Mouse (Mus musculus) ZHBTc4 (cell line): ENCODE measurements around the gene Dst.

Experiments used
- DNase-seq: peaks from one replicate; pipeline ENCODE4 v3.0.0-alpha.2; 2011; ENCODE audit warnings: low read depth, low spot score

The Dst gene

DNA sequence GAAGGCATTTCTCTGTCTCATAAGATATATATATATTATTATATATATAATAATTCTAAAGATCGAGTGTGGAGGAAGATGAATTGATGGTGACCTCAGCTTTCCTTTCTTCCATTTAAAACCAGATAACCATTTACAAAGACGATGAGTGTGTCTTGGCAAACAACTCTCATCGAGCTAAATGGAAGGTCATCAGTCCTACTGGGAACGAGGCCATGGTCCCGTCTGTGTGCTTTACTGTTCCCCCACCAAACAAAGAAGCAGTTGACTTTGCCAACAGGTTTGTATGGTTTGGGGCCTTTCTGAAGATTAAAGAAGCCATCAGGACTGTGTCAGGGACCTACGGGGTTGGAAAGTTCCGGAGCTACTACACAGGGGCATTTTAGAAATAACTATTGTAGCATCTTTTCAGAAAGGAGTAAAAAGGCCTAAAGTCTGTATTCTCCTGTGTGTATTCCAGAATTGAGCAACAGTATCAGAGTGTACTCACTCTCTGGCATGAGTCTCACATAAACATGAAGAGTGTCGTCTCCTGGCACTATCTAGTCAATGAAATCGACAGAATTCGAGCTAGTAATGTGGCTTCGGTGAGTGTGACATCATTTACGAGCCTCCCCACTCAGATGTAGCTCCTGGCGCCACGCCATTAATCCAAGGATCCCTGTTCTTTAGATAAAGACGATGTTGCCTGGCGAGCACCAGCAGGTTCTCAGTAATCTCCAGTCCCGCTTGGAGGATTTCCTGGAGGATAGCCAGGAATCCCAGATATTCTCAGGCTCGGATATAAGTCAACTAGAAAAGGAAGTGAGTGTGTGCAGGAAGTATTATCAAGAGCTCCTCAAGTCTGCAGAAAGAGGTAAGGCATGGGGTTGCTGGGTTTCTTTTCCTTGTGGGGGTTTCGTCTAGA lies 259.4 kb downstream of the Dst start:
- no peak for DNase-seq

DNA sequence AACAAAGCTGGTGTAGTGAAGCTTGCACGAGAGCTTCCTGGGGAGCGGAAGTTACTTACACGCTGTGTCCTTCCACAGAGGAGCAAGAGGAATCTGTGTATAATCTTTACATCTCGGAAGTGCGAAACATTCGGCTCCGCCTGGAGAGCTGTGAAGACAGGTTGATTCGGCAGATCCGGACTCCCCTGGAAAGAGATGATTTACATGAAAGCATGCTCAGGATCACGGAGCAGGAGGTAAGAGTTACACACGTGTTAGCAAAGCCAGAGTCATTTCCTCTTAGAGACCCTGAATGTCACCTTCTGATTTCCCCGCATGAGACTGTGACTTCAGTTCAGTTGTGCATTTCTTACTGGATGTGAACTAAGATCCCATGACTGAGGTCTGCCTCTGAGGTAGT lies 261.1 kb downstream of the Dst start:
- DNase-seq: no peak

DNA sequence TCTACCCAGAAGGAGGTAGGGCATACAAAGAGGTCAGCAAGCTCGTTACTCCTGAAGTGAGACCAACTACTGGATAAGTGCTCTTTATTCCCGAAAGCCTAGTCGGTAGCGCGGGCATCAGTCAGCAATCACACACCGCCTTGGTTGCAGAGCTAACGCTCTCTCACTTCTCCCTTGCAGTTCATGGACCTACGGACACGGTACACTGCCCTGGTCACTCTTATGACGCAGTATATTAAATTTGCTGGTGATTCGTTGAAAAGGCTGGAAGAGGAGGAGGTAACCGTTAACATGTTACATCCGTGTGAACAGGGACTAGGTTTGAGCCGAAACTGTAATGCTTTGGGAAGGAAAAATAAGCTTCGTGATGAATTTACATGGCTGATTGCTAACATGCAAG lies 266.5 kb downstream of the Dst start:
- no peak for DNase-seq

- peak; percentile 40 for DNase-seq
Measured at GRCm38 (mm10) chr1:34174961-34175360, 266.9 kb downstream of the Dst start.

GRCm38 (mm10) chr1:34178022-34178727 lies 270.1 kb downstream of the Dst start:
- peak; percentile 57 for DNase-seq

DNA sequence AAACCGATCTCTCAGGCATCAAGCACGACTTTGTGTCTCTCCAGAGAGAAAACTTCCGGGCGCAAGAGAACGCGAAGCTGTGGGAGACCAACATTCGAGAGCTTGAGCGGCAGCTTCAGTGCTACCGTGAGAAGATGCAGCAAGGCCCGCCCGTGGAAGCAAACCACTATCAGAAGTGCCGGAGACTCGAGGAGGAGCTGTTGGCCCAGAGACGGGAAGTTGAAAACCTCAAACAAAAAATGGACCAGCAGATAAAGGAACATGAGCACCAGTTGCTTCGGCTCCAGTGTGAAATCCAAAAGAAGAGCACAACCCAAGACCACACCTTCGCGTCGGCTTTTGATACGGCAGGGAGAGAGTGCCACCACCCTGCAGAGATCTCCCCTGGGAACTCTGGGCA lies 271.7 kb downstream of the Dst start:
- DNase-seq: no peak

DNA sequence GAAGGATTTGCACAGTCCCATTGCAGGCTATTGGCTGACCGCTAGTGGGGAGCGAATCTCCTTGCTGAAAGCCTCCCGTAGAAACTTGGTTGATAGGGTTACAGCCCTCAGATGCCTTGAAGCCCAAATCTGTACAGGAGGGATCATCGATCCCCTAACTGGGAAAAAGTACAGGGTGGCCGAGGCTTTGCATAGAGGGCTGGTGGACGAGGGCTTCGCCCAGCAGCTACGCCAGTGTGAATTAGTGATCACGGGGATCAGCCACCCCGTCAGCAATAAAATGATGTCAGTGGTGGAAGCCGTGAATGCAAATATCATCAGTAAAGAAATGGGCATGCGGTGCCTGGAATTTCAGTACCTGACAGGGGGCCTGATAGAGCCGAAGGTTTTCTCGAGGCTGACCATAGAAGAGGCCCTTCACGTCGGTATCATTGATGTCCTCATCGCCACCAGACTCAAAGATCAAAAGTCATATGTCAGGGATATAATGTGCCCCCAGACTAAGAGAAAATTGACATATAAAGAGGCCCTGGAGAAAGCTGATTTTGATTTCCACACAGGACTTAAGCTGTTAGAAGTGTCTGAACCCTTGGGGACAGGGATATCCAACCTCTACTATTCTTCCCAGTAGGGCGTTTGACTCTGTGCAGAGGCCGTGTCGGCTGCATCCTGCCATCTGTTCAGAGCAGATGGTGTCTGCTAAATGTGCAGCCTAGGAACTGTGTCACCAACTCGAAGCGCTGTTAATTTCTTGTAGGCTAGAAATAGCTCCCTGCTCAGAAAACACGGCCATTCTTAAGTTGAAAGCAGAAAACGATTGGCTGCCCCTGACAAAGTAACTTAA lies 274.6 kb downstream of the Dst start:
- no peak for DNase-seq

- DNase-seq: no peak
Measured at GRCm38 (mm10) chr1:34183250-34183926, 275.4 kb downstream of the Dst start.

DNA sequence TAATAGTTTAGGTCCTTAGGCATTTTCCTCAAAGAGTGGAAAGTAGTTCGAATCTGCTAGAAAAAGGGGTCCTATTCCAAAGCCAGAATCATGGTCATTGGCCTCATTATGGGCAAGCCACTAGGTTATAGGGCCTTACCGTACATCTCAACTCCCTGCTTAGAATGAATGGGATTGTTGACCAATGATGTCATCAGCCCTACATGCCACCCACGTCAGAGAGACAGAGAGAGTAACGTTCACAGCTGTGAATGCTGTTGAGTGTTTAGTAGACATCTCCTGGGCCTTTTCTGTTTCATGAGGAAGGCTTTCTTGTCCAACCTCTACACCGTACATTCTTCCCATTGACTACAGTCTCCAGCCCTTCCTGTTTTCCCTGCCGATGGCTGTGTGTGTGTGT lies 276.2 kb downstream of the Dst start:
- DNase-seq: no peak

GRCm38 (mm10) chr1:34186033-34186432 lies 278.0 kb downstream of the Dst start:
- no peak for DNase-seq

DNA sequence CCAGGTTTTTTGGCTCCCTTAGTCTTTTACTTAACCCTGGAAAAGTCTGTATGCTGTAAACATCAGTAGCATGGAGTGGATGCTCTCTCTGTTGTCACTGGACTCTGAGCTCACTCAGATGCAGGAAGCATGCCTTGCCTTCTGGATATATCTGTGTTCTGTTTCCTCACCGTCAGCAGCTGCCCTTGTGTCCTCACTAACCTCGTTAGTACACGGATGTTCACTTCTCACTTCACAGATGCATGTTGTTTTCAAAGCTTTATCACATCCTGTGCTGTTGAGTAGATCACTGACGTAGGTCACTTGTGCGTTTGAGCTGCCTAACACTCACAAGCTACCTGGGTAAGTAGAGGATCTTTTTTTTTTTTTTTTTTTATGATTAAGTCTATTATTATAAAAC lies 279.5 kb downstream of the Dst start:
- DNase-seq: no peak

DNA sequence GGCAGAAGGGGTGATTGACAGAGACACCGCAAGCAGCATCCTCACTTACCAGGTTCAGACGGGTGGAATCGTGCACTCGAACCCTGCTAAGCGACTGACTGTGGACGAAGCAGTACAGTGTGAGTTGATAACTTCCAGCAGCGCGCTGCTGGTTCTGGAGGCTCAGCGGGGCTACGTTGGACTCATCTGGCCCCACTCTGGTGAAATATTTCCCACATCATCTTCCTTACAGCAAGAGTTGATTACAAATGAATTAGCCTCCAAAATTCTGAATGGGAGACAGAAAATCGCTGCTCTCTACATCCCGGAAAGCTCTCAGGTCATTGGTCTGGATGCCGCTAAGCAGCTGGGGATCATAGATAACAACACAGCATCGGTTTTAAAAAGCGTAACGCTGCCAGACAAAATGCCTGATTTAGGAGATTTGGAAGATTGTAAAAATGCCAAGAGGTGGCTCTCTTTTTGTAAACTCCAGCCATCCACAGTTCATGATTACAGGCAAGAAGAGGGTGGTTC lies 280.8 kb downstream of the Dst start:
- DNase-seq: no peak

DNA sequence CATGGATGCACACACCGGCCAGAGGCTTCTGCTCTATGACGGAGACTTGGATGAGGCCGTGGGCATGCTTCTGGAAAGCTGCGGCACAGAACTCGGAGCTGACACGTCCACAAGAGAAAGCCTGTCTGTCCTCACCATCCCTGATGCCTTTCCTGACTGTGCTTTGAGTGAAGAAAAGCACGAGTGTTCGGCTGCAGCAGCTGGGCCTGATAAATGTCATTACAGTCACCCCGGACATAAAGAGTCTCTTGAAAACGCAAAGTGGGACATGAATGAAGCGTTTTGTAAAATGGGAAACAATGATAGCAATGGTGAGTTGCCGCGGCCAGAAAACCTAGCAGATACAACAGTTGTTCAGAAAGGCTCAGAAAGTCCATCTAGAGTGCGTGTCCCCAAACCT lies 281.3 kb downstream of the Dst start:
- no peak for DNase-seq

DNA sequence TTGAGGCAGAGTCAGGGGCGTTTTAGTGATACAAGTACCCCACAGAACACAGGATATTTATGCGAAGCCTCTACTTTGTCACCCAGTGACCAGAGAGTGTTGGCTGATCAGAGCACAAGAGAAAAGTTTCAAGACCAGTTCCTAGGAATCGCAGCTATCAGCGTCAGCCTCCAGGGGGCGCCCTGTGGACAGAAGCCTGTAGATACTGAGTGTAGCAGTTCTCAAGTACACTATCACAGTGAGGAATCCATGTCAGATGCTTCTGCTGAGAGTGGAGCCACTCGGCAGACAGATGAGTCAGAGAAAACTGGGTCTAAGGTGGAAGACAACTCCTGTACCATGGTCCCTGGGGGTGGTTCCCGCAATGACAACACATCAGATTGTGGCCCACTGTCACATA lies 281.9 kb downstream of the Dst start:
- peak; percentile 87 for DNase-seq

- DNase-seq: peak; percentile 88
Measured at GRCm38 (mm10) chr1:34192174-34192573, 284.1 kb downstream of the Dst start.

DNA sequence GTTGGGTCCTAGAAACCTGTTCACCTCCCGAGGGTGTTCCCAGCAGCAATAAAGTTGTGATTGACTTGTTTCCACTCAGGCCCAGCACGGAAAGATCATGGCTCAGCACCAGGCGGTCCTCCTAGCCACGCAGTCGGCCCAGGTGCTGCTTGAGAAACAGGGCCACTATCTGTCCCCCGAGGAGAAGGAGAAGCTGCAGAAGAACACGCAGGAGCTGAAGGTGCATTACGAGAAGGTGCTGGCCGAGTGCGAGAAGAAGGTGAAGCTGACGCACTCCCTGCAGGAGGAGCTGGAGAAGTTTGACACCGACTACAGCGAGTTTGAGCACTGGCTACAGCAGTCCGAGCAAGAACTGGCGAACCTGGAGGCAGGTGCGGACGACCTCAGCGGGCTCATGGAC lies 292.8 kb downstream of the Dst start:
- no peak for DNase-seq

- DNase-seq: peak; percentile 65
Measured at GRCm38 (mm10) chr1:34201483-34201882, 293.5 kb downstream of the Dst start.

DNA sequence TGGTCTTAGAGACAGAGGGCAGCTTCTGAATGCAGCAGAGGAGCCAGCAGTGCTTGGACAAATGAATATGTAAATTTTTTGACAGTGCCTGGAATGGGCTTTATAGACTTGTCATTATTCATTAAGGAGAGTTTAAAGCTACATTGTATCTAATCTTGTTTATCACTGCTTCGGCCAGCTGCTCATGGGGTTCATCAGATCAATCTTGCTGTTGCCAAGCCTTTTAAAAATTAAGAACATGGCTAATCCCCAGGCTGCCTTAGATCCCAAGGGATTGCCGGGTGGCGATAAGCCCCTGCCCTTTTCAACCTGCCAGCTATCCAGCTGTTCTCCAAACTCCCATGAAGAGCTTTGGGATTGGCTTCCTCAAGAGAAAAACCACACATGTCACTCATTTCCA lies 303.7 kb downstream of the Dst start:
- no peak for DNase-seq

- no peak for DNase-seq
Measured at GRCm38 (mm10) chr1:34216456-34216855, 308.4 kb downstream of the Dst start.

GRCm38 (mm10) chr1:34218323-34218722 lies 310.3 kb downstream of the Dst start:
- peak; percentile 84 for DNase-seq

GRCm38 (mm10) chr1:34218801-34219200 lies 310.8 kb downstream of the Dst start:
- DNase-seq: no peak
